Mouse (Mus musculus): ENCODE results near the gene Gnaz. TPM values are rescaled to one million over a fixed set of nuclear protein-coding genes. Genes with fewer than 3 reads are reported as not detected.
"Not testable (repeated sequence)": the region's sequence is repeated elsewhere in the genome, so short reads cannot be mapped to it uniquely, and the experiment has no call there.

Gene Gnaz
- total RNA-seq, 2 experiments from 2014 or later: 124 to 133 TPM

DNA sequence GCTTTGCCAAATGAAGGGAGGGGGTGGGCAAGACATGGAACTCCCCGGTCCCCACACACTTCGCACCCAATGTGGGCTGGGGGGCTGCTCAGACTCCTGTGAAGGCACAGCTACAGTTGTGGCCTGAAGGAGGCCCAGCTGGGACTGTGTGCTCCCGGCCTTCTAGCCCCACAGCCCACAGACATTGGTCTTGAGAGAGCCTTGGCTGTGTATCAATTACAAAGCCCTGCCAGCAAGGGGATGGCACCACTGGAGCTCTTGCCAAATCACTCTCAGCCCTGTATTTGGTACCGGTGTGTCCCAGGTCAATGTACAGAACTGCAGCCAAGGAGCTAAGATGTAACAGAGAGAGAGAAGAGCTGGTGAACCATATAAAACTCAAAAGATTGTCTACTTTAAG lies 49.5 kb downstream of the Gnaz start:
- no peak for DNase-seq (ENCODE audit: low spot score in 2 of 2)
- intact Hi-C loops (cut with DNase I): no loop called here

GRCm38 (mm10) chr10:75020271-75020670 lies 53.3 kb downstream of the Gnaz start:
- DNase-seq (ENCODE audit: low spot score in 2 of 2): no peak
- intact Hi-C loops (cut with DNase I): no loop called here

GRCm38 (mm10) chr10:75021138-75021537 lies 54.2 kb downstream of the Gnaz start:
- intact Hi-C loops (cut with DNase I): no loop called here
- peak; percentile 77 to 83 for DNase-seq (ENCODE audit: low spot score in 2 of 2)

- DNase-seq (ENCODE audit: low spot score in 2 of 2): no peak
- intact Hi-C loops (cut with DNase I): no loop called here
Measured at GRCm38 (mm10) chr10:75026491-75026890, 59.5 kb downstream of the Gnaz start.

- intact Hi-C loops (cut with DNase I): no loop called here
- no peak for DNase-seq (ENCODE audit: low spot score in 2 of 2)
Measured at GRCm38 (mm10) chr10:75028743-75029142, 61.8 kb downstream of the Gnaz start.

GRCm38 (mm10) chr10:75029677-75030076 lies 62.7 kb downstream of the Gnaz start:
- intact Hi-C loops (cut with DNase I): no loop called here

DNA sequence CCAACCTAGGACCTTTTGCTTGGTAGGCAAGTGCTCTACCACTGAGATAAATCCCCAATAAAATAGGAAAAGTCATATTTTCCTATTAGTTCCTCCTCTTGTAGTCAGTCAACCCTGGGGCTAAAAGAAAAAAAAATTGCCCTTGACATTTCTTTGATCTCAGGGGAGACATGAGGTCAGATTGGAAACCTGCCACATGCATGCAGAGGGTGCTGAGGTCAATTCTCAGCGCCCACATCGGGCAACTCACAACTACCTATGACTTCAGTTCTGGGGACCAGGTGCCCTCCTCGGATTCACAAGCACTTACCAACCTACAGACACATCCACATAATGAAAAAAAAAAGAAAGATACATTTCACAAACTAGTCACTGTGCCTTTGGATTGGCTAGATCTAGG lies 63.3 kb downstream of the Gnaz start:
- DNase-seq (ENCODE audit: low spot score in 2 of 2): no peak
- intact Hi-C loops (cut with DNase I): no loop called here

More at GRCm38 (mm10) chr10:75029677-75030076, 62.7 kb downstream of the Gnaz start:
- DNase-seq (ENCODE audit: low spot score in 2 of 2): no peak

GRCm38 (mm10) chr10:75031345-75032114 lies 64.6 kb downstream of the Gnaz start:
- intact Hi-C loops (cut with DNase I): no loop called here
- DNase-seq (ENCODE audit: low spot score in 2 of 2): no peak

- intact Hi-C loops (cut with DNase I): no loop called here
- peak; percentile 82 to 86 for DNase-seq (ENCODE audit: low spot score in 2 of 2)
Measured at GRCm38 (mm10) chr10:75032395-75032794, 65.4 kb downstream of the Gnaz start, which contains the start of gene Rsph14. Gene Rsph14 (minus strand): TSS chr10:75032586.

- DNase-seq (ENCODE audit: low spot score in 2 of 2): peak; percentile 91 to 96
- intact Hi-C loops (cut with DNase I): no loop called here
Measured at GRCm38 (mm10) chr10:75036883-75037379, 70.0 kb downstream of the Gnaz start, which contains the start of gene Rab36. Gene Rab36 (plus strand): TSS chr10:75037058.

DNA sequence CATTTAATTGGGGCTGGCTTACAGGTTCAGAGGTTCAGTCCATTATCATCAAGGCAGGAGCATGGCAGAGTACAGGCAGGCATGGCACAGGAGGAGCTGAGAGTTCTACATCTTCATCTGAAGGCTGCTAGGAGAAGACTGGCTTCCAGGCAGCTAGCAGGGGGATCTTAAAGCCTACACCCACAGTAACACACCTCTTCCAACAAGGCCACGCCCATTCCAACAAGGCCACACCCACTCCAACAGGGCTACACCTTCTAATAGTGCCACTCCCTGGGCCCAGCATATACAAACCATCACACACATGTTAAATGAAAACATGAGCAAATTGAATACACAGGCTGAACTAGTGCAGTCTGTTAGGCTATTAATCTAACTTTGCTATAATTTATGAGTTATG lies 75.1 kb downstream of the Gnaz start:
- DNase-seq (ENCODE audit: low spot score in 2 of 2); intact Hi-C loops (cut with DNase I): not testable (repeated sequence)

DNA sequence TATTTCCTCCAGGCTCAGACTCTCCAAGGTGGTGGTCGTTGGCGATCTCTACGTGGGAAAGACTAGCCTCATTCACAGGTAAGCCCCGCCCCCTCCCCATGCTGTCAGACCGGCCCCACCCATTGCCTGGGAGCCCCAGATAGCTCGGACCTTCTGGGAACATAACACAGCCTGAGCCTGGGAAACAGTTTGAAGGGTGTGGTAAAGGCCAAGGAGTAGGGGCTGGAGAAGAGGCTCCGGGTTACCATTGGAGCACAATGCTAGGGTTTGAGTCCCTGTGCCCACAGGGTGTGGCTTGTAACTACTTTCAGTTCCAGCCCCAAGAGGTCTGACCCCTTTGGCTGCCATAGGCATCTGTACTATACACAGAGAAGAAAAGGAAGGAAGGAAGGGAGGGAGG lies 77.5 kb downstream of the Gnaz start:
- DNase-seq (ENCODE audit: low spot score in 2 of 2): no peak
- intact Hi-C loops (cut with DNase I): no loop called here

DNA sequence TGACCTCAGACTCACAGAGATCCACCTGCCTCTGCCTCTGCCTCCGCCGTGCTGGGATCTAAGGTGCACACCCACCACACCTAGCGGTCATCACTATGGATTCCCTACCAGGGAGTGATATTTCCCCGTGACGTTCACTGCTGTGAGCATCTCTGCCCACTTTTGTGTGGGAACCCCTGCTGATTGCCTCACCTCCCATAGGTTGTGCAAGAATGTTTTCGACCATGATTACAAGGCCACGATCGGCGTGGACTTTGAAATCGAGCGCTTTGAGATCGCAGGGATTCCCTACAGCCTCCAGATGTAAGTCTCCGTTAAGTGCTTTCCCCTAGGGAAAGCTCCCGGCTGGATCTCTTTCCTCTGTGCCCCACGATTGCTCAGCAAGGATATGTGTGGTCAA lies 78.9 kb downstream of the Gnaz start:
- intact Hi-C loops (cut with DNase I): no loop called here

DNA sequence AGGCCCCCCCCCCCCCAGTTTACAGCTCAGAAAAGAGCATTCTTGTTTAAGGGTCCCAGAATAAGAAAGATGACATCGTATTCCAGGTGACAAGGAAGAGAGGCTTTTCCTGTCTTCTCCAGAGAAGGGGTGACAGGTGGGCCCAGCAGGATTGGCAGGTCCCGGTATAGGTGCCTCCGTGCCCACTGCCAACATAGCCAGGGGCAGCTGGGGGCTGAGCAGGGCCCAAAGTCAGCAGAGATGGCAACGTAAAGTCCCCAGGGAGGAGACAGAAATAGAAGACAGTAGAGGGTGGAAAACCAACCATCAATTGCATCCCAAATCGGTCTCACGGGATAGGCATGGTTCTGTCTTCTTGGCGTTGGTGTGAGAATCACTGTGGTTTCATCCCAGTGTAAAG lies 81.7 kb downstream of the Gnaz start:
- intact Hi-C loops (cut with DNase I): no loop called here
- no peak for DNase-seq (ENCODE audit: low spot score in 2 of 2)

More for the DNA sequence above, 78.9 kb downstream of the Gnaz start:
- DNase-seq (ENCODE audit: low spot score in 2 of 2): no peak

DNA sequence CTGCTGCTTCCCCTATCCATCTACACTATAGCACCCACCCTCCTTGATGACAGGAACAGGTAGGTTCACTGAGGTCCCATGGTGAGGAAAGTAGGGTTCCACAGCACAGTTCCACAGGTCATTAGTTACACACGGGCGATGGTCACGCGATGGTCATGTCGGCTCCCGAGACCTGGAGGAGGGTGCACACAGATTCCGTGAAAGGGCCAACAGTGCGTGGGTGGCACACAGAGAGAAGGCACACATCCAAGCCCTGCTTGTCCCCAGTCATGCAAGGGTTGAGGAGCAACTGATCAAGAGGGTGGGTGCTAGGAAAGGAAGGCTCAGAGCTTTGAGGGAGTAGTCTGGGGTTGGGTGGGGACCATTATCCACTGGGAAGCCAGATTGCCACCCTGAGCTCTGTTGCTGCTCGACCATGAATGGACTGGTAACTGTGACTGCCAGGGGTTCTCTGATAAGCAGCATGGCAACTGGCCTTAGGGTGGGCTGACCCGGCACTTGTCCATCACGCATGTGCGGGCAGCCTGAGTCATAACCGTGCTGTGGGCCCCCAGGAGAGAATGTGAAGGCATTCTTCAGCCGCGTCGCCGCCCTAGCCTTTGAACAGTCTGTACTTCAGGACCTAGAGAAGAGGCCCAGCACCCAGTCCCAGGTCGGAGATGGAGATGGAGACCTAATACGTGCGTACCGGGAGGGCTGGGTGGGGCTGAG lies 84.5 kb downstream of the Gnaz start:
- DNase-seq (ENCODE audit: low spot score in 2 of 2): no peak
- intact Hi-C loops (cut with DNase I): no loop called here

DNA sequence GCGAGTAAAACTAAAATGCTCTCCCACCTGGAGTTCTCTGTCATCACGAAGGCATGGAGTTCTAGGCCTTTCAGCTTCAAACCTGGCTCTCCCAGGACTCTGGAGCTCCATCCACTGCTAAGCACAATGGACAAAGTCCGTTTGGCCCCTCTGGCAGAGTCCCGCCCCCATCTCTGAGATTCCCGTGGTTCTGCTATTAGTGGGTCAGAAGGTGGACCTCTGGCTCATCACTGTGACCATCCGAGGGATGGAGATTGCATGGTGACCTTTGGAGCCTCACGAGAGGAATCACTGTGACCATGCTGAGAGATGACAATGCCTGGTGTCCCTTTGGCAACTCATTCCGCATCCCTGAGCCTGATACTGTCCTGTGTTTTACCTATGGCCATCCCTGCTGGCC lies 85.9 kb downstream of the Gnaz start:
- intact Hi-C loops (cut with DNase I): no loop called here

GRCm38 (mm10) chr10:75053655-75054054 lies 86.7 kb downstream of the Gnaz start:
- DNase-seq (ENCODE audit: low spot score in 2 of 2): no peak
- intact Hi-C loops (cut with DNase I): no loop called here

More for the DNA sequence above, 85.9 kb downstream of the Gnaz start:
- DNase-seq (ENCODE audit: low spot score in 2 of 2): no peak

DNA sequence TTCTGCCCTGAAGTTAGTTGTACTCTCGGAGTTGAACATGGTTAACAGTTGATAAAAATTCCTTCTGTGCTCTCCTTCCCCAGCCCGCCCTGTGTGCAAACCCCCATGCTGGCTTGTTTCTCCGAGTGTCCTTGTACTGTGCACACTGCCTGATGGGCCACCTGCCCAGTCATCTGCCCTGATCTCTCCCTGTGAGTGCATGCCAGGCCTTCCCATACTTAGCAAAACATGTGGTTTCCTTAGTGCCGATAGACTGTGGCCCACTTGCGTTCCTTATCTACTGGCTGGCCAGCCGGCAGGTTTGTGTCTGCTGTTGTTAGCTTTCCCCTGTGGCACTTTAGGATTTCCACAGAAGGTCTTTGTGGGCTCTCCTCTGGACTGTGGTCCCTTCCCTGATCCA lies 87.1 kb downstream of the Gnaz start:
- no peak for DNase-seq (ENCODE audit: low spot score in 2 of 2)
- intact Hi-C loops (cut with DNase I): no loop called here

DNA sequence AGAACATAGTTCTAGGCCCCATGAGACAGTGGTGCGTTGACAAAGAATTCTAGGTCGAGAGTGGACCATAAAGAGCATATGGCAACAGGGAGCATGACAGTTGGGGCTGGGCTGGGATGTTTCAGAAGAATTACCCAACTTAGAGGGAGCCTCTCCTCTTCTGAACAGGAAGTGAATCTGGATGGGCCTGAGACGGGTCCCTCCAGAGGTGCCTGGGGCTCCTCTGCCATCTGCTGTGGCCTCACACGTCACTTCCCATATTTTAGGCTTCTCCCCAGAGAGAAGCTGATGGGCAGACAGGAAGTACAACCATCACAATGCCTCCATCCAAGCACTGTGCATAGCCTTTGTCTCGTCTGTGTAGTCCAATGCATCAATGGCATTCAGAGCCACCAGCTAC lies 88.7 kb downstream of the Gnaz start:
- intact Hi-C loops (cut with DNase I): loop anchor here (5.0 kb wide), 1 partner anchor 197 kb away; no protein-coding TSS in a partner anchor
- DNase-seq (ENCODE audit: low spot score in 2 of 2): no peak

GRCm38 (mm10) chr10:75056255-75056654 lies 89.3 kb downstream of the Gnaz start:
- intact Hi-C loops (cut with DNase I): loop anchor here (5.0 kb wide), 1 partner anchor 196 kb away; no protein-coding TSS in a partner anchor
- peak in 1 of 2 experiments; percentile 51 for DNase-seq (ENCODE audit: low spot score in 2 of 2)
